Mouse (Mus musculus) heart, postnatal 0 days (tissue): ENCODE results near the gene Pkd1l1.

Source experiments
- CTCF ChIP-seq: IDR thresholded peaks from 2 replicates; pipeline ENCODE4 v1.5.1; 2016; ENCODE audit warnings: antibody characterized with exemption, control low read depth, low read depth
- EP300 ChIP-seq: IDR thresholded peaks from 2 replicates; pipeline ENCODE4 v1.6.1; 2016; ENCODE audit warnings: antibody characterized with exemption, low read depth

GRCm38 (mm10) chr11:8958108-8958507 lies 15.0 kb downstream of the Pkd1l1 start:
- TF ChIP-seq CTCF (no peak), EP300 (no peak)
